Mouse (Mus musculus): ENCODE data around the gene Spn.

DNA sequence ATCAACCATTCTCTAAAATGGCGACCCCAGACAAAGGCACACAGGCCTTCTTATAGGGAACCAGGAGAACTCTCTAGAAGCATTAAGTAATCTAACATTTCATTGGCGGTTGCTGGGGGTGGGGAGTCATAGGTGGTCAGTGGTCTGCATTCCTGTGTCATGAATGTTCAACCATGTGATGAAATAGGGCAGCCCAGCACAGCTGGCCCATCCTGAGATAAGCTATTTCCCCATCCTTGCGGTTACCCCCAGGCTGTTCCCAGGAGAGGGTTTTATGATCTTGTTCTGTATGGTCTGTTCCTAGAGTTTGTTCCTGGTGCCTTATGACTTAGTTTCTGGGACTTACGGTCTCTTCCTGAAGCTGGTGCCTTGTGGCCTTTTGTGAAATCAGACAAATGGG is 19.9 kb upstream of the Spn start:
- TF ChIP-seq CTCF (IDR thresholded peaks at IDR 0.05; ENCODE audit: low read depth, low read length) (no peak), POLR2AphosphoS5 (IDR thresholded peaks at IDR 0.05; ENCODE audit: insufficient replicate concordance, low read depth, low read length) (no peak), TAL1 (conservative IDR thresholded peaks at IDR 0.05; ENCODE audit: low read depth, low read length) (no peak), GATA2 (IDR thresholded peaks at IDR 0.05; ENCODE audit: borderline replicate concordance, low read depth, low read length) (no peak)
